Mouse (Mus musculus) natural killer cell, adult 2 months (primary cell): ENCODE results near the gene Hcfc2.
A peak's percentile ranks its signal among the peaks of the same experiment; 100 is the strongest.

Experiments
- DNase-seq, 2 experiments: peaks; one replicate each; pipeline ENCODE4 v3.0.0; 2022; ENCODE audit warnings: low spot score in 2 of 2

Hcfc2 gene

GRCm38 (mm10) chr10:82695956-82696355 lies at the start of gene Hcfc2:
TSS of gene Hcfc2 (plus strand) at chr10:82696160.
- DNase-seq = no peak

GRCm38 (mm10) chr10:82647205-82647811 lies 48.7 kb upstream of the Hcfc2 start:
- DNase-seq = no peak

GRCm38 (mm10) chr10:82651221-82651620 lies 44.7 kb upstream of the Hcfc2 start:
- no peak for DNase-seq

GRCm38 (mm10) chr10:82652625-82653024 lies 43.3 kb upstream of the Hcfc2 start:
- DNase-seq = no peak

GRCm38 (mm10) chr10:82654581-82654980 lies 41.4 kb upstream of the Hcfc2 start:
- DNase-seq = no peak

- no peak for DNase-seq
These were observed 34.1 kb upstream of the Hcfc2 start for GRCm38 (mm10) chr10:82661820-82662219.

- no peak for DNase-seq
These were observed 33.5 kb upstream of the Hcfc2 start for GRCm38 (mm10) chr10:82662267-82662990.

GRCm38 (mm10) chr10:82663289-82663688 lies 32.7 kb upstream of the Hcfc2 start:
- no peak for DNase-seq

GRCm38 (mm10) chr10:82665951-82666350 lies 30.0 kb upstream of the Hcfc2 start:
- DNase-seq = no peak

GRCm38 (mm10) chr10:82666436-82667234 lies 29.3 kb upstream of the Hcfc2 start:
- peak; percentile 56 to 76 for DNase-seq

GRCm38 (mm10) chr10:82670205-82670604 lies 25.8 kb upstream of the Hcfc2 start:
- no peak for DNase-seq

- DNase-seq = no peak
These were observed 19.0 kb upstream of the Hcfc2 start for GRCm38 (mm10) chr10:82676949-82677348.

- DNase-seq = no peak
These were observed 15.2 kb upstream of the Hcfc2 start for GRCm38 (mm10) chr10:82680769-82681168.

GRCm38 (mm10) chr10:82681639-82682038 lies 14.3 kb upstream of the Hcfc2 start:
- DNase-seq = no peak

- DNase-seq = no peak
These were observed 10.5 kb upstream of the Hcfc2 start for GRCm38 (mm10) chr10:82685440-82685839.

GRCm38 (mm10) chr10:82689681-82690211 lies 6.2 kb upstream of the Hcfc2 start:
- DNase-seq = no peak

- no peak for DNase-seq
These were observed 5.5 kb upstream of the Hcfc2 start, which contains the start of gene Glt8d2 for GRCm38 (mm10) chr10:82690494-82690893. TSS of gene Glt8d2 (minus strand) at chr10:82690650.

GRCm38 (mm10) chr10:82696453-82697079 lies 606 bp downstream of the Hcfc2 start:
- no peak for DNase-seq

GRCm38 (mm10) chr10:82697305-82697898 lies 1.4 kb downstream of the Hcfc2 start:
- peak; percentile 9 to 48 for DNase-seq

GRCm38 (mm10) chr10:82698712-82699261 lies 2.8 kb downstream of the Hcfc2 start:
- DNase-seq = peak; percentile 82 to 88
